Mouse (Mus musculus): Measurements from ENCODE around the gene Nrg4.

Gene Nrg4

GRCm38 (mm10) chr9:55322641-55323040, 4.0 kb downstream of the Nrg4 start:
- DNase-seq (ENCODE audit: low read depth, low spot score) = no peak

GRCm38 (mm10) chr9:55313619-55314261, 12.9 kb downstream of the Nrg4 start:
- DNase-seq (ENCODE audit: low read depth, low spot score) = no peak

- peak; percentile 77 for DNase-seq (ENCODE audit: low read depth, low spot score)
These were observed 15.1 kb downstream of the Nrg4 start for GRCm38 (mm10) chr9:55311560-55311959.

GRCm38 (mm10) chr9:55308455-55308854, 18.2 kb downstream of the Nrg4 start:
- DNase-seq (ENCODE audit: low read depth, low spot score) = no peak

GRCm38 (mm10) chr9:55307557-55307956, 19.1 kb downstream of the Nrg4 start:
- no peak for DNase-seq (ENCODE audit: low read depth, low spot score)

GRCm38 (mm10) chr9:55307066-55307465, 19.6 kb downstream of the Nrg4 start:
- DNase-seq (ENCODE audit: low read depth, low spot score) = no peak

- DNase-seq (ENCODE audit: low read depth, low spot score) = no peak
These were observed 30.4 kb downstream of the Nrg4 start for GRCm38 (mm10) chr9:55296221-55296620.

- DNase-seq (ENCODE audit: low read depth, low spot score) = no peak
These were observed 34.7 kb downstream of the Nrg4 start for GRCm38 (mm10) chr9:55291966-55292365.

- no peak for DNase-seq (ENCODE audit: low read depth, low spot score)
These were observed 37.0 kb downstream of the Nrg4 start for GRCm38 (mm10) chr9:55289475-55290198.

- DNase-seq (ENCODE audit: low read depth, low spot score) = peak; percentile 26
These were observed 41.4 kb downstream of the Nrg4 start for GRCm38 (mm10) chr9:55285197-55285596.

GRCm38 (mm10) chr9:55283516-55283915, 43.1 kb downstream of the Nrg4 start:
- peak; percentile 36 for DNase-seq (ENCODE audit: low read depth, low spot score)

GRCm38 (mm10) chr9:55279114-55279825, 47.4 kb downstream of the Nrg4 start:
- no peak for DNase-seq (ENCODE audit: low read depth, low spot score)

- no peak for DNase-seq (ENCODE audit: low read depth, low spot score)
These were observed 49.1 kb downstream of the Nrg4 start for GRCm38 (mm10) chr9:55277562-55277961.

- DNase-seq (ENCODE audit: low read depth, low spot score) = no peak
These were observed 52.7 kb downstream of the Nrg4 start for GRCm38 (mm10) chr9:55273906-55274305.

GRCm38 (mm10) chr9:55271960-55272560, 54.6 kb downstream of the Nrg4 start:
- no peak for DNase-seq (ENCODE audit: low read depth, low spot score)

GRCm38 (mm10) chr9:55264356-55265302, 62.0 kb downstream of the Nrg4 start:
- no peak for DNase-seq (ENCODE audit: low read depth, low spot score)

GRCm38 (mm10) chr9:55259741-55260140, 66.9 kb downstream of the Nrg4 start:
- no peak for DNase-seq (ENCODE audit: low read depth, low spot score)

- DNase-seq (ENCODE audit: low read depth, low spot score) = no peak
These were observed 69.5 kb downstream of the Nrg4 start for GRCm38 (mm10) chr9:55257105-55257504.

- no peak for DNase-seq (ENCODE audit: low read depth, low spot score)
These were observed 71.0 kb downstream of the Nrg4 start for GRCm38 (mm10) chr9:55255604-55256003.

- DNase-seq (ENCODE audit: low read depth, low spot score) = no peak
These were observed 71.6 kb downstream of the Nrg4 start for GRCm38 (mm10) chr9:55255056-55255455.

GRCm38 (mm10) chr9:55253849-55254248, 72.8 kb downstream of the Nrg4 start:
- DNase-seq (ENCODE audit: low read depth, low spot score) = no peak

All from A20 (cell line).